Mouse (Mus musculus): ENCODE measurements around the gene Sbpl.
A peak's percentile ranks its signal among the peaks of the same experiment; 100 is the strongest.
"Not testable (repeated sequence)": the region's sequence is repeated elsewhere in the genome, so short reads cannot be mapped to it uniquely, and the experiment has no call there.

The Sbpl gene

GRCm38 (mm10) chr17:23960084-23960738 lies 5.1 kb upstream of the Sbpl start:
- DNase-seq: peak; percentile 71

DNA sequence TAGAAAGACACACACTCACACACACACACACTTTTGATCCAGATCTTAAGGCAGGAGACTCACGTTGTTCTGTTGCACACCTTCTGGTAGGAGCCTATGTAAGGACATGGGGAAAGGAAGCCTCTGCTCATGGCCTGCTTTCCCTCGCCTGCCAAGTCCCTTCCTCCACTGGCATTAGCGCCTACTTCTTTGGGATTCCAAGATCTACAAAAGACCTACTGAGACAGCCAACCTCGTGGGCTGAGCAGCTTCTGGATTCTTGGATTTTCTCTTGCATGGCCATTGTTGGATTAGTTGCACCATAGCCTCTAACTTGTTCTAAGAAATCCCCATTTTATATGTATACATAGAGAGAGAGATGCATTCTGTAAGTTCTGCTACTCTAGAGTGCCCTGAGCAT lies 4.2 kb downstream of the Sbpl start:
- not testable (repeated sequence) for DNase-seq

GRCm38 (mm10) chr17:23949068-23949467 lies 6.0 kb downstream of the Sbpl start:
- DNase-seq: no peak

DNA sequence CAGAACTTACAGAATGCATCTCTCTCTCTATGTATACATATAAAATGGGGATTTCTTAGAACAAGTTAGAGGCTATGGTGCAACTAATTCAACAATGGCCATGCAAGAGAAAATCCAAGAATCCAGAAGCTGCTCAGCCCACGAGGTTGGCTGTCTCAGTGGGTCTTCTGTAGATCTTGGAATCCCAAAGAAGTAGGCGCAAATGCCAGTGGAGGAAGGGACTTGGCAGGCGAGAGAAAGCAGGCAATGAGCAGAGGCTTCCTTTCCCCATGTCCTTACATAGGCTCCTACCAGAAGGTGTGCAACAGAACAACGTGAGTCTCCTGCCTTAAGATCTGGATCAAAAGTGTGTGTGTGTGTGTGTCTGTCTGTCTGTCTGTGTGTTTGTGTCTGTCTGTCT lies 7.6 kb downstream of the Sbpl start:
- DNase-seq: not testable (repeated sequence)

GRCm38 (mm10) chr17:23941372-23941771 lies 13.7 kb downstream of the Sbpl start, which contains the start of gene Sbp:
Sbp (plus strand) TSS chr17:23941672.
- DNase-seq: no peak

- DNase-seq: no peak
These were observed 23.9 kb downstream of the Sbpl start for GRCm38 (mm10) chr17:23931157-23931556.

GRCm38 (mm10) chr17:23925090-23925493 lies 30.0 kb downstream of the Sbpl start:
- peak; percentile 65 for DNase-seq

DNA sequence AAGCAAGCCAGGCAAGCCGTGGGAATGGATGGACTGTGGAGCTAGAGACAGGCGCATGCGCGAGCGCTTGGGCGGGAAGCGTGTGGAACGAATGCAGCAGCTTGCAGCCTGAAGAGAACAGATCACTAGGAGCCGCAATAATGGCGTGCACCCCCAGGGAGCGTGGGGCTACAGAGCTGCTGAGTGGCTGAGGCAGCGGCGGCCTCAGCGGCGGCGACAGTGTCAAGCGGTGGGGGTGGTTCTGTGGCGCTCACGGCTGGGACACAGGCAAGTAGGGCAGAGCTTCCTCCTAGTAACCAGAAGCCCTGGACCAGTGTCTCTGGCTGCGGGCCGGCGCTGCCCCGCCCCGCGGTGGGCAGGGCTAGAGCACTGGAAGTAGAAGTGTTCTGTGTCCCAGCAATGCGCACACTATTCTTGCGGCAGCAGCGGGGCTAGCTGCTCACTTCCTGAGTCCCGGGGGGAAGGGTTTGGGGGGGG lies 30.5 kb downstream of the Sbpl start:
- DNase-seq: peak; percentile 94

GRCm38 (mm10) chr17:23917158-23917557 lies 37.9 kb downstream of the Sbpl start, which contains the start of gene Dcpp3:
Dcpp3 (plus strand) TSS chr17:23917458.
- not testable (repeated sequence) for DNase-seq

Data from layer of hippocampus, adult 9-11 months (tissue).